Comparison of ENCODE assay signal across 21 mouse cellular contexts in genomic region chr4:140242291-140242690, GRCm38 (mm10). TPM values are rescaled to one million over a fixed set of nuclear protein-coding genes. Genes with fewer than 3 reads are reported as not detected.
DNase-seq lines count a peak whose midpoint lies in the region; ATAC-seq lines count a peak whose summit lies in the region.
"Had no signal": no experiment of that assay in that cellular context is flagged by ENCODE, and none has a peak within 500 bp of the region (broad histone marks: within the 10 kb centered on the region; RNA-seq: fewer than 3 reads in every experiment).

No protein-coding gene starts in this region.

- no peak overlapping the region for H3K4me2 ChIP-seq in embryonic facial prominence, embryonic 14.5 days (ENCODE audit: low read depth, low read length)
- no peak overlapping the region for H3K4me2 ChIP-seq in midbrain, embryonic 12.5 days (replicated peaks)
- no peak overlapping the region for H3K4me2 ChIP-seq in liver, embryonic 12.5 days
- H3K4me2 ChIP-seq: hindbrain, embryonic 12.5 days; limb, embryonic 13.5 days; liver, embryonic 13.5 days had no signal

- H3K4me3 ChIP-seq in embryonic facial prominence, embryonic 14.5 days (ENCODE audit: low read depth, low read length) = no peak overlapping the region
- H3K4me3 ChIP-seq in embryonic facial prominence, embryonic 10.5 days = no peak overlapping the region
- no peak overlapping the region for H3K4me3 ChIP-seq in midbrain, embryonic 12.5 days
- no peak overlapping the region for H3K4me3 ChIP-seq in midbrain, embryonic 10.5 days
- no peak overlapping the region for H3K4me3 ChIP-seq in liver, embryonic 12.5 days
- H3K4me3 ChIP-seq: gastrocnemius, adult 2 months; hindbrain, embryonic 12.5 days; limb, embryonic 13.5 days; liver, embryonic 13.5 days; midbrain, embryonic 13.5 days had no signal

- no peaks in the 10 kb centered on the region for H3K4me1 ChIP-seq in embryonic facial prominence, embryonic 14.5 days (ENCODE audit: control insufficient read depth, insufficient read depth, low read length)
- H3K4me1 ChIP-seq in embryonic facial prominence, embryonic 10.5 days = peaks cover 50% of the 10 kb centered on the region
- peaks cover 59% of the 10 kb centered on the region for H3K4me1 ChIP-seq in midbrain, embryonic 12.5 days
- peaks cover 69% of the 10 kb centered on the region for H3K4me1 ChIP-seq in midbrain, embryonic 10.5 days
- H3K4me1 ChIP-seq in liver, embryonic 12.5 days = 0 out of 2 replicates have a peak, but pooled peaks cover 4% of the 10 kb centered on the region
- H3K4me1 ChIP-seq: liver, embryonic 13.5 days had no signal

- no peak overlapping the region for H3K27ac ChIP-seq in embryonic facial prominence, embryonic 14.5 days (replicated peaks; ENCODE audit: low read depth, low read length)
- no peak overlapping the region for H3K27ac ChIP-seq in embryonic facial prominence, embryonic 10.5 days (replicated peaks)
- no peak overlapping the region for H3K27ac ChIP-seq in midbrain, embryonic 12.5 days (replicated peaks)
- no peak overlapping the region; the same call in 1 of the 2 replicates for H3K27ac ChIP-seq in midbrain, embryonic 10.5 days (replicated peaks)
- no peak overlapping the region for H3K27ac ChIP-seq in liver, embryonic 12.5 days
- H3K27ac ChIP-seq: gastrocnemius, adult 2 months; hindbrain, embryonic 12.5 days; limb, embryonic 13.5 days; liver, embryonic 13.5 days; midbrain, embryonic 13.5 days had no signal

- peak; percentile 32 for DNase-seq in embryonic facial prominence, embryonic 14.5 days (ENCODE audit: low spot score)
- DNase-seq in embryonic facial prominence, embryonic 10.5 days (ENCODE audit: low spot score) = no peak
- DNase-seq in midbrain, embryonic 10.5 days (ENCODE audit: low spot score) = no peak
- DNase-seq in MN1 (ENCODE audit: low spot score) = peak; percentile 43
- DNase-seq in retina, embryonic 14.5 days (ENCODE audit: low spot score) = peak; percentile 71
- DNase-seq: adrenal gland, postnatal 25 days; B cell, adult 2 months; gastrocnemius, adult 2 months; kidney, adult 9 months; kidney, postnatal 36 days; layer of hippocampus, postnatal 36 days; liver, embryonic 13.5 days; lung, adult 2 months; lung, postnatal 14 days; right cerebral cortex, postnatal 14 days had no signal

- ATAC-seq in embryonic facial prominence, embryonic 14.5 days (ENCODE audit: low read depth) = no peak
- no peak for ATAC-seq in midbrain, embryonic 12.5 days (ENCODE audit: low FRiP score, low read depth)
- ATAC-seq in liver, embryonic 12.5 days = no peak
- ATAC-seq: intestine, embryonic 16.5 days; midbrain, embryonic 13.5 days had no signal

- peaks cover 59% of the 10 kb centered on the region for H3K27me3 ChIP-seq in embryonic facial prominence, embryonic 14.5 days (replicated peaks; ENCODE audit: control insufficient read depth, insufficient read depth, low read length)
- peaks cover 87% of the 10 kb centered on the region for H3K27me3 ChIP-seq in embryonic facial prominence, embryonic 10.5 days (replicated peaks; ENCODE audit: low read depth, poor library complexity, severe bottlenecking)
- H3K27me3 ChIP-seq in midbrain, embryonic 12.5 days = peaks cover 68% of the 10 kb centered on the region
- H3K27me3 ChIP-seq in midbrain, embryonic 10.5 days (ENCODE audit: low read depth, poor library complexity, severe bottlenecking) = peaks cover 83% of the 10 kb centered on the region
- H3K27me3 ChIP-seq in liver, embryonic 12.5 days (replicated peaks) = peaks cover 71% of the 10 kb centered on the region

- H3K9me3 ChIP-seq in embryonic facial prominence, embryonic 14.5 days (ENCODE audit: control insufficient read depth, low read length) = no peaks in the 10 kb centered on the region
- no peaks in the 10 kb centered on the region for H3K9me3 ChIP-seq in embryonic facial prominence, embryonic 10.5 days
- H3K9me3 ChIP-seq in midbrain, embryonic 12.5 days = no peaks in the 10 kb centered on the region
- H3K9me3 ChIP-seq in midbrain, embryonic 10.5 days (replicated peaks) = no peaks in the 10 kb centered on the region
- H3K9me3 ChIP-seq in liver, embryonic 12.5 days (replicated peaks) = no peaks in the 10 kb centered on the region
- H3K9me3 ChIP-seq: hindbrain, embryonic 12.5 days; limb, embryonic 13.5 days; liver, embryonic 13.5 days; midbrain, embryonic 13.5 days had no signal

- no peak overlapping the region for H3K9ac ChIP-seq in embryonic facial prominence, embryonic 14.5 days (ENCODE audit: low read depth, low read length)
- 0 out of 2 replicates have a peak overlapping the region, but pooled peaks have one; percentile 24 for H3K9ac ChIP-seq in midbrain, embryonic 12.5 days (replicated peaks)
- H3K9ac ChIP-seq in liver, embryonic 12.5 days = no peak overlapping the region
- H3K9ac ChIP-seq: hindbrain, embryonic 12.5 days; limb, embryonic 13.5 days; liver, embryonic 13.5 days; midbrain, embryonic 13.5 days had no signal

- no peaks in the 10 kb centered on the region for H3K36me3 ChIP-seq in embryonic facial prominence, embryonic 14.5 days (ENCODE audit: control insufficient read depth, insufficient read depth, low read length)
- no peaks in the 10 kb centered on the region for H3K36me3 ChIP-seq in embryonic facial prominence, embryonic 10.5 days (replicated peaks)
- no peaks in the 10 kb centered on the region for H3K36me3 ChIP-seq in midbrain, embryonic 12.5 days
- H3K36me3 ChIP-seq in midbrain, embryonic 10.5 days = no peaks in the 10 kb centered on the region
- H3K36me3 ChIP-seq in liver, embryonic 12.5 days = no peaks in the 10 kb centered on the region
- H3K36me3 ChIP-seq: hindbrain, embryonic 12.5 days; limb, embryonic 13.5 days; liver, embryonic 13.5 days; midbrain, embryonic 13.5 days had no signal

- 60% methylated on average over 1 of the region's 1 CpGs for WGBS in embryonic facial prominence, embryonic 14.5 days
- whole genome bisulfite sequencing in embryonic facial prominence, embryonic 10.5 days = 66% methylated on average over 1 of the region's 1 CpGs
- 59% methylated on average over 1 of the region's 1 CpGs for WGBS in midbrain, embryonic 12.5 days
- 56% methylated on average over 1 of the region's 1 CpGs for WGBS in midbrain, embryonic 10.5 days
- WGBS in liver, embryonic 12.5 days (ENCODE audit: insufficient replicate concordance) = 25% methylated on average over 1 of the region's 1 CpGs

RNA-seq across cellular contexts. Expression of gene Igsf21, which starts 4.3 kb away (rescaled TPM):
- polyA plus RNA-seq in embryonic facial prominence, embryonic 14.5 days (2014; fragmentation: Nextera tagmentation; extraction: Ambion mirVana) = 1.7 and 2.8 TPM in 2 replicates
- 2.0 and 2.2 TPM in 2 replicates for polyA plus RNA-seq in embryonic facial prominence, embryonic 10.5 days (2016; fragmentation: Nextera tagmentation; extraction: Ambion mirVana)
- 38.9 and 41.1 TPM in 2 replicates for polyA plus RNA-seq in midbrain, embryonic 12.5 days (2016; fragmentation: Nextera tagmentation; extraction: Ambion mirVana)
- polyA plus RNA-seq in midbrain, embryonic 10.5 days (2016; fragmentation: Nextera tagmentation; extraction: Ambion mirVana) = 9.5 and 19.8 TPM in 2 replicates
- polyA plus RNA-seq in liver, embryonic 12.5 days (2016; fragmentation: Nextera tagmentation; extraction: Ambion mirVana) = 0.08 and 0.10 TPM in 2 replicates

Comparison
In these comparisons a context has a peak if more than half of its experiments do, and no peak if none do; other contexts are left out.
1. DNase-seq: peak in embryonic facial prominence, embryonic 14.5 days (single experiment), MN1 (single experiment) and retina, embryonic 14.5 days (single experiment); none in embryonic facial prominence, embryonic 10.5 days (single experiment) and midbrain, embryonic 10.5 days (single experiment).